Mouse (Mus musculus): ENCODE results near the gene Bach2. TPM values are rescaled to one million over a fixed set of nuclear protein-coding genes. Genes with fewer than 3 reads are reported as not detected.

Bach2 gene
- polyA plus RNA-seq, 1 experiment from 2014 or later = 13.4 TPM

DNA sequence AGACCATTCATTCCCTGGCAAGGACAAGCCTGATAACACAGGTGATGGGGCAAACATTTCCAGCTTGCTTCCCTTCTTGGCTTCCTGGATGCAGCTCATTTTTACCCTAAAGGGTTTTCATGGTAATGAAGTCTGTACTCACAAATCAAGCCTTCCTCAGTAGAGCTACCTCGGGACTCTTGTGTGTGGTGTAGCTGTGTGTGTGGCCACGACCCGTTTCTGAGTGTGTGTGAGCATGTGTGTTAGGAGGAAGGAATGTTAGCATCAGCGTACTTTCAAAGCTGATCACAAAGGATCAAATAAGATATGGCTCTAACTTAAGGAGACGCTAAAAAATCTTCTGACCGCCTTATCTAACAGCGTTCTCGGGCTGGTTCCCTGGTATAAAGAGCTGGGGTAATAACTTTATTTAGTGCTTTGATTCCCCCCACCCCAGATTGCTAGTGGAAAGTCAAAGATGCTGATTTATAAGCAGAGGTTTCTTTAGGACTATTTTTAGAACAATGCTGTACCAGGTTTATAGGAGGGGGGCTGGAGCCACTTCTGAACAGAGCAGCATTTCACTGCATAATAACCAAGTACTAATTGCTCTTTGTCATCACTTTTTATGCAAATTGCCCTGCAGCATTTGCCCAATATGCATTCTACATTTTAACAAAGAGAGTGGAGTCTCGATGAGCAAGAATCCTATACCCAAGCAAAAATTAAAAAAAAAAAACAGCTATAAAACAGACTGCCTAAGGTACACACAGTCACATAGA is 28.0 kb upstream of the Bach2 start:
- Histone ChIP-seq H3K27ac (no peak overlapping the region), H3K27me3 (ENCODE audit: insufficient read depth, poor library complexity, severe bottlenecking) (no peaks in the 10 kb centered on the region), H3K4me1 (replicated peaks) (no peaks in the 10 kb centered on the region), H3K4me3 (no peak overlapping the region), H3K9me3 (no peaks in the 10 kb centered on the region), H3K36me3 (no peaks in the 10 kb centered on the region)
- no peak for DNase-seq (ENCODE audit: low spot score)
- 88% methylated on average over 9 of the region's 9 CpGs for WGBS

DNA sequence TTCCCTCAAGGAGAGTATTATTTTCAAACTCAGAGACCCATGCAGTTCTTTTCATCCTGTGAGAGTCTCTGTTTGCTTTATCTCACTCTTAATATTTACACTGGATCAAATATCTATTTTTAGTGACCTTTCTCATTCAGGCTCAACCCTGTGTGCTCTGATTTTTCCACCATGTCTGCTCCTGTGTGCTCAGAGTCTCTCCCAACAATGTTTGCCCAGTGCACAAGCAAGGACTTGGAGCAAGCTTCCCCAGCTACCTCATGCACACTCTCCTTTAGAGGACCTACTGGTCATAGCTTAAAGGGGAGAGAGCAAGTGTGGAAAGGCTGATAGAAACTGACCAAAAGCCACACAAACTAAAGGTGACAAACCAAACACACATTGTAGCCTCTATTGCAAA is 26.0 kb upstream of the Bach2 start:
- H3K9me3 ChIP-seq = no peaks in the 10 kb centered on the region

DNA sequence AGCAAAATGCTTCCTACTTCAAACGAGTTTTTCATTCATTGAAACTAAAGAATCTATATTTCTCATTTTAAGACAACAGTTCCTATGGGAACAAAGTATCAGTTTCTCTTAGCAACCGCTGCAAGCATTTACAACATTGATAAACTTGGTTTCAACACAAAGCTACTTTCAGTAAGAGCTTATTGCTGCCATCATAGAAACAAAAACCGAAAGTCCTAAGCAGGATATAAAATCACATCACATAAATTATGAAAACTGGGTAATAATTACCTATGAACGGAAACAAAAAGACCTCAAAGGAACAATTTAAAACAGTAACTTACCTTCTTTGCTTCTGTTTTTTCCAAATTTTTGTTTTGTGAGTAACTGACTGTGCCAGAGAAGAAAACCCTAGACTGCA is 22.1 kb upstream of the Bach2 start:
- Histone ChIP-seq H3K36me3 (no peaks in the 10 kb centered on the region), H3K4me3 (no peak overlapping the region), H3K9me3 (no peaks in the 10 kb centered on the region), H3K27me3 (ENCODE audit: insufficient read depth, poor library complexity, severe bottlenecking) (no peaks in the 10 kb centered on the region), H3K4me1 (replicated peaks) (peaks cover 17% of the 10 kb centered on the region), H3K27ac (no peak overlapping the region)
- DNase-seq (ENCODE audit: low spot score) = no peak
- whole genome bisulfite sequencing = 91% methylated on average over 4 of the region's 4 CpGs

More for the DNA sequence above, 26.0 kb upstream of the Bach2 start:
- H3K36me3 ChIP-seq = no peaks in the 10 kb centered on the region
- no peaks in the 10 kb centered on the region for H3K27me3 ChIP-seq (ENCODE audit: insufficient read depth, poor library complexity, severe bottlenecking)
- no peak overlapping the region for H3K4me3 ChIP-seq
- H3K27ac ChIP-seq = no peak overlapping the region
- DNase-seq (ENCODE audit: low spot score) = no peak
- no peaks in the 10 kb centered on the region; the same call in 1 of the 2 replicates for H3K4me1 ChIP-seq (replicated peaks)

DNA sequence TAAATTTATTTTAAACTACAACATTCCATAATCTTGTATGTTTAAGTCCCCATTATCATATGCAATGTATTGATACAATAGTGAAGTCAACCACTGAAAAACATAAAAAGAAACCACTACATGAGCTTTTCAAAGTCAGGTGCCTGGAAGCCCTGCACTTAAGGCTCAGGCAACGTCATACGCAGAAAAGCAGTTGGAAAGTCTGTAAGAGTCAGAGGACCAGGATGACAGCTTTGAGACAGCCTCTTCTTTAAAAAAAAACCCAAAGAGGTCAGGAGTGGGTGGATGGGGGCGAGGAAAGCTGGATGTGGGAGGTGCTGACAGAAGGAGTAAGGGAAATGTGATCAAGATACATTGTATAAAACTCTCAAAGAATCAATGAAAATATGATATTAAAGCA is 21.6 kb upstream of the Bach2 start:
- 78% methylated on average over 3 of the region's 3 CpGs for WGBS
- Histone ChIP-seq H3K4me1 (replicated peaks) (peaks cover 17% of the 10 kb centered on the region), H3K36me3 (no peaks in the 10 kb centered on the region), H3K9me3 (no peaks in the 10 kb centered on the region), H3K27ac (no peak overlapping the region), H3K4me3 (no peak overlapping the region), H3K27me3 (ENCODE audit: insufficient read depth, poor library complexity, severe bottlenecking) (0 out of 2 replicates have a peak, but pooled peaks cover 2% of the 10 kb centered on the region)
- DNase-seq (ENCODE audit: low spot score) = no peak

DNA sequence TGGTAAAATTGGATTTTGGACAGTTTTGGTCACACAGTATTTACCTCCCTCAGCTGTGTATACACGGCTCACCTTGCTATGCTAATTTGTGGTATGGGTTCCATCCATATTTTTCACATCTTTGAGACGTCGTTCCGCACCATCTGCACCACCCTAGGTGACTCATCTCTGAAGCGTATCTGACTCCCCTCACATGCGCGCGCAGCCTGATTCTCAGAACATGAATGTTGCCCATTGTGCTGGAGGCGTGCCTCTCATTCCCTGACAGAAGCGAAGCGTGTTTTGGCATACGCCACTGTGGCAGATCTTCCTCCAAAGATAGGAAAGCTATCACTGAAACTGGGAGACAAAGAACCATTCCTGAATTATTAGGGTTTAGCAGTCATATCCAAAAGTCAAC is 21.0 kb upstream of the Bach2 start:
- WGBS = 95% methylated on average over 12 of the region's 12 CpGs
- H3K36me3 ChIP-seq = no peaks in the 10 kb centered on the region
- no peak for DNase-seq (ENCODE audit: low spot score)
- H3K27ac ChIP-seq = no peak overlapping the region
- peaks cover 17% of the 10 kb centered on the region for H3K4me1 ChIP-seq (replicated peaks)
- H3K9me3 ChIP-seq = no peaks in the 10 kb centered on the region
- H3K27me3 ChIP-seq (ENCODE audit: insufficient read depth, poor library complexity, severe bottlenecking) = 0 out of 2 replicates have a peak, but pooled peaks cover 5% of the 10 kb centered on the region
- no peak overlapping the region for H3K4me3 ChIP-seq

DNA sequence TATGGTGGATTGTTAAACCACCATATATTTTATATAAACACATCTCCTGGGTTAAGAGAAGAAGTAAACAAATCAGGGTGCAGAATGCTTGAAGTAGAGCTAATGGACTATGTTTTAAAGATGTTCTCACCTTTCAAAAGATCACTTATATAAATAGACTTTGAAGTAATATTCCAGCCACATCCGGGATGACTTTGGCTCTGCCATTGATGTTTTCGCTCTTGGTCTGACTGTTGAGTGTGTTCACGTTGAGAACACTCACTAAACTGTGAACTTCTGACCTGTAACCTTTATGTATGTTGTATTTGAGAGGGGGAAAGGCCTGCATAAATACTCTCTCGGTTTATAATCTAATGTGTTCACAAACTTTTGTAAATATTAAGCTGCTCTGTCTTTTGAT is 20.2 kb upstream of the Bach2 start:
- H3K27me3 ChIP-seq (ENCODE audit: insufficient read depth, poor library complexity, severe bottlenecking) = 0 out of 2 replicates have a peak, but pooled peaks cover 5% of the 10 kb centered on the region
- no peak for DNase-seq (ENCODE audit: low spot score)
- no peaks in the 10 kb centered on the region for H3K9me3 ChIP-seq
- H3K4me1 ChIP-seq (replicated peaks) = peaks cover 17% of the 10 kb centered on the region
- 87% methylated on average over 4 of the region's 4 CpGs for WGBS
- no peak overlapping the region for H3K4me3 ChIP-seq
- H3K36me3 ChIP-seq = no peaks in the 10 kb centered on the region
- no peak overlapping the region for H3K27ac ChIP-seq

DNA sequence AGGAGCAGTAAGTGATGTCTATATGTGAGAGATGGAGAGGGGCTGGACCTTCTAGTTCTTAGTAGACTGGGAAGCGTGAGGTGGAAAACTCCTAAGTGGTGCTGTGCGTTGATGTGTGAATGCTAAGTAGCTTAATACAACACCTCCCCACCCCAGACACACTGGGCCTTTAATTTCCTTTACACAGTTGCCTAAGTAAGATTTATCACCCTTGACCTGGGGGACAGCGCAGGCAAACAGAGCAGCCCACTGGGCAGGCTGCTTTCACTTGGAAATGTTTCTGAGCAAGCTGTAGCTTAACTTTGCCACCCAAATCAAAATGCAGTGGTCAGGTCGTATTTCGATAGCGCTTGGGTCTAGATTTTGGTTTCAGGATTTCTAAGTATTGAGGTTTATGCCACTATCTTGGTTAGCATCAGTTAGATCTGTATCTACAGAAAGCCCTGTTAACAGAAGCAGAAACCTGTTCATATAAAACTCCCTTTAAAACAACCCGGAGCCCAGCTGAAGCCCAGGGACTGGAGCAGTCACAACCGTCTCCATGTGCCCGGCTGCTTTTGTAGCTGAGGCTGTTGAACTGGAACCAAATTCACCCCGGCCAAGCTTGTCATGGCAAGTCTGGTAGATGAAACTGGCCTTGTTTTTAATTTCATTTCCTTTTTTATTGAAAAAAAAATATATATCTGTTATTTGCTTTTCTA is 19.0 kb upstream of the Bach2 start:
- Histone ChIP-seq H3K27me3 (ENCODE audit: insufficient read depth, poor library complexity, severe bottlenecking) (0 out of 2 replicates have a peak, but pooled peaks cover 5% of the 10 kb centered on the region), H3K27ac (no peak overlapping the region), H3K4me3 (no peak overlapping the region), H3K4me1 (replicated peaks) (peaks cover 17% of the 10 kb centered on the region), H3K36me3 (no peaks in the 10 kb centered on the region), H3K9me3 (no peaks in the 10 kb centered on the region)
- 49% methylated on average over 10 of the region's 10 CpGs for WGBS
- peak; percentile 8 for DNase-seq (ENCODE audit: low spot score)

DNA sequence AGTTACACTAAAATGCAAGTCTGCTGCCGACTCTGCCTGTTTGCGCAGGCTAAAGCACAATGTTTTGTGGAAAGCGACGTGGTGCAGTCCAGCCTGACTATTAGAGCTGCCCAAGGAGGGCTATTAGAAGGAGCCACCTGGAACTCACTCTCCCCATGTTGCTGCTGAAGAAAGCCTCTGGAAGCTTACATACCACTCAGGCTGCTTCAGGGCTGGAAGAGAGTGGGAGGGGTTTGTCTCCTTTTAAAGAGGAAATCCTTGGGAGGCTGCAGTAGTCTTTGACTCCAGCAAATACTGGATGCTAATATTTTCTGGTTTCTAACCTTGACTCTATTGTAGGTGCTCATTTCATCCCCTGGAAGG is 18.5 kb upstream of the Bach2 start:
- H3K27ac ChIP-seq = peak overlapping the region; percentile 19; the same call in 1 of the 2 replicates

DNA sequence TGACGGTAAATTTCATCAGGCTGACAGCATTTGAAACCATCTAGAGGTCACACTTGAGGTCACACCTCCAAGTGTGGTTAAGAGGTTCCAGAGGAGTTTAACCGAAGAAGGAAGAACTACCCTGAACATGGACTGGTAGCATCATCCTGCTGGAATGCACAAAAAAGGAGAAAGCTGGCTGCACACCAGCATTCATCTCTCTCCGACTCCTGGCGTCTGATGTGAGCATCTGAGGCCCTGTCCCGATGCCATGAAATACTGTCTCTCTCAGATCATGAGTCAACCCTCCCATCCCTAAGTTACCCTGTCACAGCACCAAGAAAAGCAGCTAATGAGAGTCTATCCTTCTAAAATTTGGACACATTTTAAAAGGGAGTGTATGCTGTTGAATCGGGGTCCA is 17.6 kb upstream of the Bach2 start:
- no peak for DNase-seq (ENCODE audit: low spot score)
- Histone ChIP-seq H3K4me1 (replicated peaks) (peaks cover 17% of the 10 kb centered on the region), H3K27me3 (ENCODE audit: insufficient read depth, poor library complexity, severe bottlenecking) (peaks cover 8% of the 10 kb centered on the region; the same call in 1 of the 2 replicates), H3K9me3 (no peaks in the 10 kb centered on the region), H3K27ac (no peak overlapping the region), H3K4me3 (no peak overlapping the region), H3K36me3 (no peaks in the 10 kb centered on the region)
- WGBS = 83% methylated on average over 6 of the region's 6 CpGs

More for the DNA sequence above, 18.5 kb upstream of the Bach2 start:
- 83% methylated on average over 4 of the region's 4 CpGs for WGBS
- no peaks in the 10 kb centered on the region for H3K36me3 ChIP-seq
- no peak for DNase-seq (ENCODE audit: low spot score)
- no peak overlapping the region for H3K4me3 ChIP-seq
- peaks cover 17% of the 10 kb centered on the region for H3K4me1 ChIP-seq (replicated peaks)
- H3K9me3 ChIP-seq = no peaks in the 10 kb centered on the region
- H3K27me3 ChIP-seq (ENCODE audit: insufficient read depth, poor library complexity, severe bottlenecking) = 0 out of 2 replicates have a peak, but pooled peaks cover 5% of the 10 kb centered on the region

DNA sequence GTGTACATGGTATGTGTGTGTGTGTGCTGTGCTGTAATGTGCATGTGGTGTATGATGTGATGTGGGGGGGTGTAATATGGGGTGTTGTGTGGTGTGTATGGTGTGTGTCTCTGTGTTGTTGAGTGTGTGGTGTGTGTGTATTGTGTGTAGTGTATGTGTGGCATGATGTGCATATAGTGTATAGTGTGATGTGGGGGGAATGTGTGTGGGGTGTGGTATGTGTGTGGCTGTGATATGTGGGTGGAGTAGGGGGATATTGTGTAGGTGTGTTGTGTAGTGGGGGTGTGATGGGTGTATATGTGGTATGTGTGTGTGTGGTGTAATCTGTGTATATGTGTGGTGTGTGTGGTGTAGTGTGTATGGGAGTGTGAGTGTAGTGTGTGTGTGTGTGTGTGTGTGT is 15.0 kb upstream of the Bach2 start:
- H3K4me1 ChIP-seq (replicated peaks) = peaks cover 17% of the 10 kb centered on the region
- peaks cover 8% of the 10 kb centered on the region; the same call in 1 of the 2 replicates for H3K27me3 ChIP-seq (ENCODE audit: insufficient read depth, poor library complexity, severe bottlenecking)
- H3K9me3 ChIP-seq = no peaks in the 10 kb centered on the region
- H3K27ac ChIP-seq = no peak overlapping the region
- no peak for DNase-seq (ENCODE audit: low spot score)
- H3K4me3 ChIP-seq = no peak overlapping the region
- H3K36me3 ChIP-seq = no peaks in the 10 kb centered on the region

DNA sequence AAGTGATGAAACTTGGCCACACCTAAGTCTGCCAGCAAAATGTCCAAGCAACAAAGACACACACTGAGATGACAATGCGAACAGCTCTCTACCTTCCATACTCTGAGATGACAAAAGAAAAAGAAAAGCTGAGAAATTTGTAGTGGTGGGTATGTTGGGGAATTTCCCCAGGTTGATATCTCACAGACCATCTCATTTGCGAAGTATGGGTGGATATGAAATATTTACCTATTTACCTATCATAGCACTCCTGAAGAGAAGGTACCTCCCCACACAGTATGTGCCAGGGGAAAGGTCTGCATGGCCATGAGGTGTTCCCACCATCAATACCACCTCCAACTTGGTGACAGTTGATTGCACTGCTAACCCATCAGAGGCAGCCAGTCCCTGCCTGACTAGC is 13.4 kb upstream of the Bach2 start:
- WGBS = 88% methylated on average over 2 of the region's 2 CpGs
- DNase-seq (ENCODE audit: low spot score) = no peak
- Histone ChIP-seq H3K36me3 (no peaks in the 10 kb centered on the region), H3K4me1 (replicated peaks) (peaks cover 2% of the 10 kb centered on the region), H3K9me3 (no peaks in the 10 kb centered on the region), H3K27me3 (ENCODE audit: insufficient read depth, poor library complexity, severe bottlenecking) (peaks cover 8% of the 10 kb centered on the region; the same call in 1 of the 2 replicates), H3K4me3 (no peak overlapping the region), H3K27ac (no peak overlapping the region)

DNA sequence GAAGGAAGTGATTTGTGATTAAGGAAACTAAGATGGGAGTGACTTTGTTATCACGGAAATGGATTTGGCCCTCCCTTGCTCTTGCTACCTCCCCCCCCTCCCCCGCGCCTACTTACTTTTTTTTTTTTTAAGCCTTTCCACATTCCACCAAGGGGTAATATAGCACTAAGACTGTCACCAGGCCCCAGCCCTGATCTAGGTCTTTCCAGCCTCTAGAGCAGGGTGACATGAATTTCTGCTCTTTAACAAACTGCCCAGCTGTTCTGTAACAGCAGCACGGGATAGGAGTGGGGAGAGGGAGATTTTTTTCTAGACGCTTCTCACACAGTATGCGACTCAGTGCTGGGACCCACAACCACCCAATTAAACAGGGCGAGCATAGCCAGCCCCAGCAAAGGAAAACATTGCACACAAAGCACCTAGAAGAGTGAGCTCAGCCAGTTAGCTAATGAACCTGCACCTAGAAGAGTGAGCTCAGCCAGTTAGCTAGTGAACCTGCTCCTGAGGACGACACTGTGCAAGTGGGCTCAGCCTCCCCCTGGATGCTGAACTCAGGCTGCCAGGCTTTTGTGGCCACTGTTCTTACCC is 10.5 kb upstream of the Bach2 start:
- DNase-seq (ENCODE audit: low spot score) = no peak
- no peak overlapping the region for H3K27ac ChIP-seq
- H3K4me3 ChIP-seq = no peak overlapping the region
- no peaks in the 10 kb centered on the region for H3K9me3 ChIP-seq
- no peaks in the 10 kb centered on the region for H3K4me1 ChIP-seq (replicated peaks)
- 78% methylated on average over 8 of the region's 8 CpGs for WGBS
- H3K36me3 ChIP-seq = no peaks in the 10 kb centered on the region
- H3K27me3 ChIP-seq (ENCODE audit: insufficient read depth, poor library complexity, severe bottlenecking) = peaks cover 8% of the 10 kb centered on the region

DNA sequence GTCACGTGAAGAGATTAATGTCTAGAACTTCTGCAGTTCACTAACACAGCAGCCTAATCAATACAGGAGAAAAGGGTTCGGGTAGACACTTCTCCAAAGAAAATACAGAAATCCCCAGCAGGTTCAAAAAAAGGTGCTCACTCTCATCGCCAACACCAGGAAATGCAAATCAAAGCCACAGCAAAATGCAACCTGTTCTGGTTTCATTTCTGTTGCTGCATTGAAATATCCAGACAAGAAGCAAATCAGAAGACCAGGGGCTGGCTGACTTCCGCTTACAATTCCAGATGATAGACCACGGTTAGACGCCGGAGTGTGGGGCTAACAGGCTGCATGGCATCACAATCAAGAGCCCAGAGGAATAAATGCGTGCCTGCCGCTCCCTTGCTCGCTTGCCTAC is 9.3 kb upstream of the Bach2 start:
- H3K4me3 ChIP-seq = no peak overlapping the region
- H3K9me3 ChIP-seq = no peaks in the 10 kb centered on the region
- no peaks in the 10 kb centered on the region for H3K36me3 ChIP-seq
- no peak for DNase-seq (ENCODE audit: low spot score)
- H3K4me1 ChIP-seq (replicated peaks) = no peaks in the 10 kb centered on the region; the same call in 1 of the 2 replicates
- WGBS = 90% methylated on average over 10 of the region's 10 CpGs
- H3K27ac ChIP-seq = no peak overlapping the region
- H3K27me3 ChIP-seq (ENCODE audit: insufficient read depth, poor library complexity, severe bottlenecking) = peaks cover 8% of the 10 kb centered on the region

Measured in hindbrain, embryonic 10.5 days (tissue).